Mouse (Mus musculus): ENCODE measurements around the gene Prep.

Prep gene

DNA sequence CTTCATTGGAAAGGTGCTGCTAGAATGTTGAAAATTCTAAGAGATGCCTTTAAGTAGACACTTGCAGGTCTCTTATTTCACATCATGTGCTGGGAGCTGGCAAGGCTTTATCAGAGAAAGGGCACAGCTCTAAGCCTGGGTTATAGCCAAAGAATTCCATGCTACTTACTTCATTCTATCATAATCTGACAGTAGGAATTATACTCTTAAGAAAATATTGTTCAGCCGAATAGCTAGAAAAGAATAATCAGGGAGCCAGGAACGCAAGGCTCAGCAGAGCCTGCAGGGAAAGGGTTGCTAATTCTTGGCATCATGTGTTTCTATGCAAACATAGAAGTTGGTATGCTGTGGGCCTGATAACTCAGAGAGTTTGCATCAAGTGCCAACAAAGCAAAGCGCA is 114.3 kb downstream of the Prep start:
- DNase-seq (ENCODE audit: low spot score in 2 of 2): no peak

DNA sequence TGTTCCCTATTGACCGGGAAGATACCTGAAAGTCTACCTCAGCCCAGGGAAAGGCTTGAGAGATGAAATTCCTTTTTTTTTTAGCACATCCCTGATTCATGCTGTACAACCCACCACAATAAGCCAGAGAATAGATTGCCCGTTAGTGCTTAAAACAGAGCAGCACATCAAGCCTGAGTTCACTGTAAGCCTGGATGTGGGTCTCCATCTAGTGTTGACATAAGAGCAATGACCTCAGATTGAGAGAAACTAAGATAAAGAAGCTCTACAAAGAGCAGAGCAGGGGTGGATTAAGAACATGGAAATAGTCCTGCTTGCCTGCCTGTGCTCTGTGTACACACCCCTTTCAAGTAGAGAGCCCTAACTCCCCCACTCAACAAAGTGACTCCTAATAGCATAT is 118.5 kb downstream of the Prep start:
- no peak for DNase-seq (ENCODE audit: low spot score in 2 of 2)

DNA sequence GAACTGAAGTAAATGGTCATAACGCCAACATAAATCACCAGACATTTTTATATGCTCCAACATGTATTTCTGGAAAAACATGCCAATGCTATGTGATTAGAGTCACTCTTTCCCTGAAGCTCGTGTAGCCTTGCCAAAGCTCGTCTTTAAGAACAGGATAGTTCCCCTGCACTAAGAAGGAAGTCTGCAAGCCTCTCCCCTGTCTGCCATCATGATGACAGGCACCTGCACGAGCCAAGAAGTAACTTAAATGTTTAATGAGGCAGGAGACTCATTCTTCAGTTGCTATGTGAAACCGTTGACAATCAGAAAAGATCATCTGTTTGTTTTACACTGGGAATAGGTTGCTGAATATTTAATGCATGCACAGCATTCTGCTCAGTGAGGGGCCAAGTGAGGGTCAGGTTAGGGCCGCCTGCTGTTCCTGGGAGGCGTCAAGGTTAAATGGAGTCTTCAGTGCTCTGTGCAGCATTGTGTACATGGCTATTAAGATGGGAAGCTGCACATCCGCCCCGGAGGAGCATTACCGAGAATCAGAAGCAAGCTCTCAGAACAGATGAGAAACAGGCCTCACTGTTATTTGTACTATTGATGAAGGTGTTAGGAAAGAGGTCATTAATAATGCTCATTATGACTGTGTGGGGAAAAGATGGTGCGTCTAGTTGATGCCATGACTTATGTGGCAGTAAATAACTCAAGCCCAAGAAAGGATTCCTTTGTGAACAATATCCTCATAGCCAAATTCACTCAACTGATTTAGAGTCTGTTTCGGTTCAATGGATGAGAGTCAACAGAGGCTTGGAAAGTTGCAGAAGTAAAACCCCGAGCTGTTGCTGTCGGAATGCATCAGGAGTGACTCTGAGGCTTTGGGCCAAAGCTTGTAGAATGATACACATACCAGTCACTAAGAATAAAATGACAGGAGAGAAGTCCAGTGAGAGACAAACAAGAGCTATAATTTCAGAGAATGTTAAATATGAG is 126.6 kb downstream of the Prep start:
- no peak for DNase-seq (ENCODE audit: low spot score in 2 of 2)

DNA sequence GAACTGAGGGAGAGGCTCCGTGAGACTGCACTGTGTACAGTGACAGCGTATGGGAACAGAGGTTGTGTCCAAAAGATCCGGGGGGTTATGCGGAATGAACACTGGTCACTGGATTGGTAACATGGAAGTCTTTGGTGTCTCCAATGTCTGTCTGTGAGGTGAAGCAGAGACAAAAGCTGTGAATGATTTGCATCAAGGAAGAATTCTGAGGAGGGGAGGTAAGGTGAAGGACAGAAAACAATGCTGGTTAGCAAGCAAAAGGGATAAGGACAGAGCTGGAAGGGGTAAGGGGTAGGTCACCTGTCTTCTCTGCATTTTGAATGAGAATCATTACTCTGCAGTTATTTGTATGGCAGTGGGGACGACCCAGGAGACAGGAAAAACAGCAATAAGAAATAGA is 127.5 kb downstream of the Prep start:
- no peak for DNase-seq (ENCODE audit: low spot score in 2 of 2)

DNA sequence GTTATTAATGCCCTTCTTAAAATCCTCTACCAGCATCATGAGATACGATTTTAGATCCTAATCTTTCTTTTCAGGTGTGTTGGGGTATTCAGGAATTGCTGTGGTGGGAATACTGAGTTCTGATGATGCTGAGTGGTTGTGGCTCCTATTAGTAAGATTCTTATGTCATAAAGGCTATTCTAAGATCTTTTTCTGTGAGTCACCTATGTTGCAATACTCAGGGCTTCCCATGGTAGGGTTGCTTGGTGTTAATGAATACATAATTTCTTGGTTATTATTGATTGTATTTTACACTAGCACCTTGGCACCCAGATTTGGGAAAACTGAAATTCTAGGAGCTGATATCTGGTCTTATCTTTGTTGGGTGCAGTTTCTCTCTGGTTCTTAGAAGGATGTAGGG is 137.6 kb downstream of the Prep start:
- no peak for DNase-seq (ENCODE audit: low spot score in 2 of 2)

DNA sequence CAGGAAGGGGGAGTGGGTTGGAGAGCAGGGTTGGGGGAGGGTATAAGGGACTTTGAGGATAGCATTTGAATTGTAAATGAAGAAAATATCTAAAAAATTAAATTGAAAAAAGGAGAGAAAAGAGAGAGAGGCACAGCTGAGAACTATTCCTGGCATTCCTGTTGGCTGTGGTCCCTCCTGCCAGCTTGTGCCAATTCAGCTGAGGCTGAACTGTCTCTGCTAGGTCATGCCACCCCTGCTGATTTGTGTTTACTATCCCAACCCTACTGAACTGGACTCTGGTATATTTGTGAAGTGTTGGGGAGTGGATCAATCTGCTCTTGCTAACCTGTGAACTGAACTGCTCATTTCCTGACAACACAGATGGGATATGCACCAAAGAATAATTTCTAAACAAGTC is 143.2 kb downstream of the Prep start:
- DNase-seq (ENCODE audit: low spot score in 2 of 2): no peak

DNA sequence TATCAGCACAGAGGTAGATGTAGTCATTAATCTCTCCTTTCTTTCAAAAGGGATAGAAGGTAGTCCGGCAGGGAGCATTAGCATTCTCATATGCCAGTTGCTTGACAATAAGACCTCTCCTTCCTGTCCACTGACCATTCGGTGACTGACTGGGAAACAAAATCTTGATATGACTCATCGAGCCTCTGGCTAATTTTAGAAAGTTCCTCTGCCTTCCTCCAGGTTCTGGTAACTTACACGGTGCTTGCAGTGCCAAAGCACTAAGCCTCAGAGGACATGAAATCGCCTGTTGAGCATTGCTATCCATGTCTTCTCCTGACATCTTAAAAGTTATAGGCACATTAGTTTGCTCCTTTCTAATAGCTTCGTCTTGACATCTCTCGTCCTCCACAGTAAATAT is 149.7 kb downstream of the Prep start:
- no peak for DNase-seq (ENCODE audit: low spot score in 2 of 2)
